Mouse (Mus musculus) heart, adult 2 months (tissue): ENCODE measurements around the gene Abr.

Experiments
- CTCF ChIP-seq: fragments of 200-600 bp; IDR thresholded peaks from 2 replicates; pipeline ENCODE4 v1.8.1; 2022; ENCODE audit warnings: antibody characterized with exemption, mild to moderate bottlenecking, moderate library complexity
- POLR2A ChIP-seq: fragments of 200-500 bp; IDR thresholded peaks from 2 replicates; pipeline ENCODE4 v1.6.1; 2011; ENCODE audit warnings: mild to moderate bottlenecking, low read depth, low read length, control low read depth; ENCODE audit not compliant: insufficient read depth

DNA sequence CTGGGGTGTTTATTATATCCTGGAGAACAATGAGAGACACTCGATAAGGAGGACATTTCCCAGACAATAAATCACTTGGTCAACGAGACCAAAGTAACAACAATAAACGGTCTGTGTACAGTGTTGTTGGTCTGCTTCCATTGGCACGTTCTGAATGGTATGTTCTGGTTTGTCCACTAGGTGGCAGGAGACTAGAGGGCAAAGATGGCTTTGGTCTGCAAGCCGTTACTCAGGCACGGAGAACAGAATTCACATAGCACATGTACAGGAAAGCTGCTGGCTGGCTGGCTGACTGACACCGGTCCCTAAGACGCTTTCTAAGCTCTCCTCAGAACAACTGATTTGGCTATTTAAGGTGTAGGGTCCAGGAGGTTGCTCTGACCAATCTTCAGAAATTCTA lies 97.2 kb downstream of the Abr start:
- TF ChIP-seq CTCF (peak; percentile 98), POLR2A (no peak)
